Mouse (Mus musculus) brain, embryonic 14.5 days (tissue): ENCODE measurements around the gene Prrt2.
A peak's percentile ranks its signal among the peaks of the same experiment; 100 is the strongest.

Source experiments
- CTCF ChIP-seq: fragments of 200-500 bp; IDR thresholded peaks from 2 replicates; pipeline ENCODE4 v1.5.1; 2012; ENCODE audit warnings: inconsistent platforms, mild to moderate bottlenecking, moderate library complexity, borderline replicate concordance; ENCODE audit not compliant: insufficient read depth, insufficient read length; ENCODE audit errors: extremely low read depth
- POLR2A ChIP-seq: fragments of 200-500 bp; IDR thresholded peaks from 2 replicates; pipeline ENCODE4 v1.6.1; 2012; ENCODE audit warnings: mild to moderate bottlenecking, inconsistent platforms, borderline replicate concordance; ENCODE audit not compliant: poor library complexity, insufficient read depth, insufficient read length, severe bottlenecking; ENCODE audit errors: extremely low read depth

- no peak for TF ChIP-seq CTCF
- 0 out of 2 replicates have a peak, but pooled peaks have one; percentile 27 for TF ChIP-seq POLR2A
Measured at GRCm38 (mm10) chr7:127026616-127026983, 5.6 kb upstream of the Prrt2 start.
